Mouse (Mus musculus) CH12.LX (cell line): Measurements from ENCODE around the gene Nup50.

Source experiments
- CTCF ChIP-seq, 2 experiments: IDR thresholded peaks in 1 of 2; conservative IDR thresholded peaks in 1 of 2; 2 replicates each; pipeline ENCODE4 v1.5.1; 2011 to 2012; ENCODE audit warnings: low read depth in 2 of 2, low read length in 2 of 2, improper control_type of control experiment in 1 of 2, inconsistent platforms in 1 of 2, mild to moderate bottlenecking in 1 of 2, moderate library complexity in 1 of 2
- E2F4 ChIP-seq: IDR thresholded peaks from 2 replicates; pipeline ENCODE4 v1.6.1; 2011; ENCODE audit warnings: low read depth, low read length, improper control_type of control experiment; ENCODE audit not compliant: insufficient replicate concordance
- ELF1 ChIP-seq: IDR thresholded peaks from 2 replicates; pipeline ENCODE4 v1.6.1; 2014; ENCODE audit warnings: low read depth, mild to moderate bottlenecking, inconsistent platforms, low read length, improper control_type of control experiment
- EP300 ChIP-seq: IDR thresholded peaks from 2 replicates; pipeline ENCODE4 v1.6.1; 2011; ENCODE audit warnings: low read length, improper control_type of control experiment
- IRF4 ChIP-seq: IDR thresholded peaks from 2 replicates; pipeline ENCODE4 v1.6.1; 2014; ENCODE audit warnings: low read depth, mild to moderate bottlenecking, inconsistent platforms, low read length, improper control_type of control experiment
- NELFE ChIP-seq: IDR thresholded peaks from 2 replicates; pipeline ENCODE4 v1.6.1; 2011; ENCODE audit warnings: low read depth, low read length, improper control_type of control experiment
- NRF1 ChIP-seq: IDR thresholded peaks from 2 replicates; pipeline ENCODE4 v1.6.1; 2014; ENCODE audit warnings: low read depth, mild to moderate bottlenecking, inconsistent platforms, low read length, improper control_type of control experiment, moderate library complexity
- POLR2A ChIP-seq: IDR thresholded peaks from 2 replicates; pipeline ENCODE4 v1.6.1; 2011; ENCODE audit warnings: low read depth, mild to moderate bottlenecking, improper control_type of control experiment, low read length
- POLR2AphosphoS2 ChIP-seq: IDR thresholded peaks from 2 replicates; pipeline ENCODE4 v1.6.1; 2011; ENCODE audit warnings: low read depth, low read length, improper control_type of control experiment
- TBP ChIP-seq: conservative IDR thresholded peaks from 2 replicates; pipeline ENCODE4 v1.6.1; 2011; ENCODE audit warnings: low read depth, low read length, improper control_type of control experiment
- TCF12 ChIP-seq: IDR thresholded peaks from 2 replicates; pipeline ENCODE4 v1.6.1; 2014; ENCODE audit warnings: low read depth, mild to moderate bottlenecking, inconsistent platforms, low read length, improper control_type of control experiment
- UBTF ChIP-seq: IDR thresholded peaks from 2 replicates; pipeline ENCODE4 v1.6.1; 2012; ENCODE audit warnings: low read depth, mild to moderate bottlenecking, inconsistent platforms, low read length, improper control_type of control experiment, moderate library complexity

DNA sequence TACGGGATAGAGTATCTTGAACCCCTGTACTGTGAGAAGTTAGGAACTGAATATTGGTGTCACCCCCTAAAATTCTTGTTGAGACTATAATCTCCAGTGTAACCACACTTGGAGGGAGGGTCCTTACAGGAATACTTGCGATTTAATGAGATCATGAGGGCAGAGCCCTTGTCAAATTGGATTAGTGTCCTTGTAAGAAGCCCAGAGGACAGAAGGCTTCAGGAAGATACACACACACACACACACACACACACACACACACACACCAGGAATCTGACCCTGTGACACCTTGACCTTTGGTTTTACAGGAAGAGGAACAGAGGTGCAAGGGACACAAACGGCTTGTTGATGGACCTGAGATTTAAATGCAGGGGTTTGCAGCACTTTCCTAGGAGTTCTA, 32.0 kb upstream of the Nup50 start:
- TF ChIP-seq POLR2AphosphoS2 (no peak), EP300 (no peak), ELF1 (no peak), NRF1 (no peak), E2F4 (no peak), CTCF (conservative IDR thresholded peaks at IDR 0.05 in 1 of 2, IDR thresholded peaks at IDR 0.05 in 1 of 2; ENCODE audit: low read depth in 2 of 2, low read length in 2 of 2) (no peak), TCF12 (no peak), IRF4 (no peak), UBTF (no peak), TBP (no peak), POLR2A (no peak), NELFE (no peak)
